Mouse (Mus musculus): ENCODE data around the gene Cobll1. TPM values are rescaled to one million over a fixed set of nuclear protein-coding genes. Genes with fewer than 3 reads are reported as not detected.

Gene Cobll1
- total RNA-seq, 2 experiments from 2014 or later, result 0.26 to 1.3 TPM

Other genes with a start within 250 kb of the Cobll1 start
- gene Grb14, start 214.4 kb downstream of the Cobll1 start, total RNA-seq (2015; ENCODE audit: low replicate concordance), result not detected in 2 replicates
- gene Grb14, start 214.4 kb downstream of the Cobll1 start, total RNA-seq (2017; ENCODE audit: low replicate concordance), result 0.70 and 1.2 TPM in 2 replicates
- gene Slc38a11, start 124.6 kb upstream of the Cobll1 start, total RNA-seq (2015; ENCODE audit: low replicate concordance), result not detected in 2 replicates
- gene Slc38a11, start 124.6 kb upstream of the Cobll1 start, total RNA-seq (2017; ENCODE audit: low replicate concordance), result not detected in 2 replicates